Mouse (Mus musculus) neural tube, embryonic 12.5 days (tissue): ENCODE measurements around the gene Reps1. TPM values are rescaled to one million over a fixed set of nuclear protein-coding genes. Genes with fewer than 3 reads are reported as not detected.

Experiments
- ATAC-seq: fragments of 200-750 bp; cut with Nextera tagmentation; 2 replicates; pipeline ENCODE4 v1.8.0; 2017; ENCODE audit warnings: low read depth, mild to moderate bottlenecking, moderate TSS enrichment, moderate library complexity; ENCODE audit not compliant: low FRiP score
- H3K27ac ChIP-seq: fragments of 300-500 bp; sonication (generic); 2 replicates; pipeline ENCODE4 v1.5.1; 2016
- H3K27me3 ChIP-seq: fragments of 300-500 bp; sonication (generic); replicated peaks from 2 replicates; pipeline ENCODE4 v1.6.1; 2016; ENCODE audit warnings: mild to moderate bottlenecking
- H3K36me3 ChIP-seq: fragments of 300-500 bp; sonication (generic); 2 replicates; pipeline ENCODE4 v1.6.1; 2016; ENCODE audit warnings: mild to moderate bottlenecking
- H3K4me1 ChIP-seq: fragments of 300-500 bp; sonication (generic); 2 replicates; pipeline ENCODE4 v1.6.1; 2016
- H3K4me2 ChIP-seq: fragments of 300-500 bp; sonication (generic); replicated peaks from 2 replicates; pipeline ENCODE4 v1.6.1; 2016; ENCODE audit warnings: mild to moderate bottlenecking
- H3K4me3 ChIP-seq: fragments of 300-500 bp; sonication (generic); 2 replicates; pipeline ENCODE4 v1.5.1; 2016
- H3K9ac ChIP-seq: fragments of 300-500 bp; sonication (generic); 2 replicates; pipeline ENCODE4 v1.6.1; 2016; ENCODE audit warnings: mild to moderate bottlenecking
- H3K9me3 ChIP-seq: fragments of 300-500 bp; sonication (generic); 2 replicates; pipeline ENCODE4 v1.6.1; 2016; ENCODE audit warnings: mild to moderate bottlenecking
- whole genome bisulfite sequencing: fragments of 180-500 bp; shearing (Covaris S2); methylation state at CpG from one replicate; pipeline ENCODE4 v1.1.7; 2016; 5-methylcytosine and 5-hydroxymethylcytosine counted together
- polyA plus RNA-seq: library from polyadenylated mRNA; unstranded; fragments of >200 nt; fragmentation: Nextera tagmentation; extraction: Ambion mirVana; gene quantifications from 2 replicates; pipeline ENCODE4 v1.2.1, GENCODE M21; 2016

Gene Reps1
- polyA plus RNA-seq, 1 experiment from 2014 or later: 44.7 TPM

DNA sequence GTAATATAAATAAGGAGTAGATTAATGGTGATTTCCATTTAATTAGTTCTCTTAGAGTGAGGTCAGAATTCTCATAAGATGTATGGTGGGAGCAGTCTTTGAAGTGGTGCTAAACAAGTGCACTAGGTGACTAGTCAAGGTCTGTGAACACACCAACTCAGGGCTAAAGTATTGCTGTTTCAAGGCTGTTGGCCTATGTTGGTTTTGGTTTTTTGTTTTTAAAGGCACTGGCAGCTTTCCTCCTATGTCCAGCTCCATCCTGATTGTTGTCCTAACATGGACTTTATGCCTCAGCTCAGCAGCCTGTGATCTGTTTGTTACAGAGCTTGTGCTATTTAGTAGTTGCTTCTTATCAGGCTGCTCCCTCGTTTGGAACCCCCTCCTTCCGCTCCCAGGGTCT lies 13.2 kb downstream of the Reps1 start:
- ATAC-seq: no peak
- WGBS: 89% methylated on average over 2 of the region's 2 CpGs

DNA sequence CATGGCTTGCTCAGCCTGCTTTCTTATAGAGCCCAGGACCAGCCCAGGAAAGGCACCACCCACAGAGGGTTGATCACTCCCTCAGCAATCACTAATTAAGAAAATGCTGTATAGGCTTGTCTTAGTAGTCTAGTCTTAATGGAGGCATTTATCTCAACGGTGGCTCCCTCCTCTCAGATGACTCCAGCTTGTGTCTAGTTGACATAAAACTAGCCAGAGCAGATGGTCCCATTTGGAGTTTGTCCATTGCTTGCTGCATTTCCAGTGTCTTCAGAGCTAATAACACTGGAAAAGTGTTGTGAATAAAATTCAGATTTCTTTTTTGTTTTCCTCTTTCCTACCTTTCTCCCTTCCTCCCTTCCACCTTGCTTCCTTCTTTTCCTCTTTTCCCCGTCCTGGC lies 13.9 kb downstream of the Reps1 start:
- Histone ChIP-seq H3K27ac (no peak overlapping the region), H3K4me1 (peaks cover 4% of the 10 kb centered on the region)
- 79% methylated on average over 2 of the region's 2 CpGs for WGBS

More for the DNA sequence above, 13.2 kb downstream of the Reps1 start:
- H3K4me2 ChIP-seq: no peak overlapping the region
- H3K4me3 ChIP-seq: no peak overlapping the region
- H3K27me3 ChIP-seq: no peaks in the 10 kb centered on the region
- H3K9ac ChIP-seq: no peak overlapping the region
- no peaks in the 10 kb centered on the region for H3K36me3 ChIP-seq
- H3K9me3 ChIP-seq: no peaks in the 10 kb centered on the region
- H3K4me1 ChIP-seq: peaks cover 4% of the 10 kb centered on the region
- H3K27ac ChIP-seq: no peak overlapping the region

DNA sequence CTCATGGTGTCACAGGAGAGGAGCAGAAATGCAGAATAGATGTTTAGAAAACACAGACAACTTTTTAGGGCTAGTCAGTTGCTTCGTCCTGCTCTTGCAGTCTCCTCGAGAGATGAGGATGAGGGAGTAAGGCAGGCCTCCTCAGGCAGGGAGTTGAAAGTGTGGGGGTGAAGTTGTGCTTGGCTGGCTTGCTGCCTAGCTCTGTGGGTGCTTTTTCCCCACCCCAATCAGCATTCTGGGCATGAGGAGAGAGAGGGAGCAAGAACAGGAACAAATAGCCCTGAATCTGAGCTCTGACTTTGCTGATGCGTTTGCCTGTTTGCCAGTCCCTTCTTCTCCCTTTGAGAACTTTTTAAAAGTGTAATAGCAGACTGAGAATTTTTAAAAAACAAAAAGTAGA lies 14.5 kb downstream of the Reps1 start:
- Histone ChIP-seq H3K36me3 (no peaks in the 10 kb centered on the region), H3K9me3 (no peaks in the 10 kb centered on the region), H3K4me3 (no peak overlapping the region), H3K4me2 (no peak overlapping the region), H3K4me1 (peaks cover 4% of the 10 kb centered on the region), H3K27ac (no peak overlapping the region), H3K9ac (no peak overlapping the region), H3K27me3 (no peaks in the 10 kb centered on the region)
- WGBS: 90% methylated on average over 3 of the region's 3 CpGs
- no peak for ATAC-seq

More for the DNA sequence above, 13.9 kb downstream of the Reps1 start:
- no peak overlapping the region for H3K4me3 ChIP-seq
- no peaks in the 10 kb centered on the region for H3K36me3 ChIP-seq
- H3K9ac ChIP-seq: no peak overlapping the region
- no peaks in the 10 kb centered on the region for H3K9me3 ChIP-seq
- H3K4me2 ChIP-seq: no peak overlapping the region
- no peaks in the 10 kb centered on the region for H3K27me3 ChIP-seq
- ATAC-seq: no peak

DNA sequence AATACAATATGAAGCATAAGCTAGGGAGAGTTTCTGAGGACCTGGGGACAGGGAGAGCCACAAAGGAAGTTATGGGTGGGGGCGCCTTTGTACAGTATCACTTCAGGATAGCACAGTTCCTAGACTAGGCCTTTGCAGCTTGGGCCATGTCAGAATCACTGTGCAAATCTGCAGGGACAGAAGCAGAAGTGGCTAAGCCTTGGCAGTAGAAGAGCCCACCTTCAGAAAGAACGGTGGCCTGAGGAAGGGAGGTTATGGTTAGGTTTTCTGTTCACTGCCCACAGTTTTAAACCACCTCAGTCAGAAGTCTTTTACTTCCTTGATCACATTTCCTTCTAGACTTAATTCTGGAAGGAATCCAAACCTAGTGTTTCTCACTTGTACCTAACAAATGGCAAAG lies 15.0 kb downstream of the Reps1 start:
- Histone ChIP-seq H3K9me3 (no peaks in the 10 kb centered on the region), H3K27ac (no peak overlapping the region), H3K9ac (no peak overlapping the region), H3K4me3 (no peak overlapping the region), H3K36me3 (no peaks in the 10 kb centered on the region), H3K27me3 (no peaks in the 10 kb centered on the region), H3K4me2 (no peak overlapping the region), H3K4me1 (peaks cover 4% of the 10 kb centered on the region)
- ATAC-seq: no peak
- 88% methylated on average over 2 of the region's 2 CpGs for WGBS

DNA sequence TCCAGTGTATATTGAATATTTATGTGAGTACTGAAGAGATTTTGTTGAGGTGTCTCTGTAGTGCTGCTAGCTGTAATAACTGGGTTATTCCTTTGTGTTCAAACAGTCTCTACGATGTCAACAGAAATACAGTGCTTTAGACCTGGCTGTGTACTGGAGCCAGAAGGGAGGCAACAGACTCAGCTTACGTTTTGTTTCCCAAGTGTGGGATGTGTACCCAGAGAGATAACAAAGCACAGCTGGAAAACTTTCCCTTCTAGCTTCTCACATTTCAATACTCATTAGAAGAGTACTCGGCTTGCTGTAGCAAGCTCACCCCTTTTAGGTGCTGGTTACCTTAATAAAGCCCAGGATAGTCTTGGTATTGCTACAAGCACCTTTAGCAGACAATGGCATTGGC lies 17.2 kb downstream of the Reps1 start:
- Histone ChIP-seq H3K27ac (no peak overlapping the region), H3K4me3 (no peak overlapping the region), H3K9me3 (no peaks in the 10 kb centered on the region), H3K4me2 (no peak overlapping the region), H3K36me3 (no peaks in the 10 kb centered on the region), H3K4me1 (no peaks in the 10 kb centered on the region), H3K9ac (no peak overlapping the region), H3K27me3 (no peaks in the 10 kb centered on the region)
- 77% methylated on average over 3 of the region's 3 CpGs for WGBS
- ATAC-seq: no peak

DNA sequence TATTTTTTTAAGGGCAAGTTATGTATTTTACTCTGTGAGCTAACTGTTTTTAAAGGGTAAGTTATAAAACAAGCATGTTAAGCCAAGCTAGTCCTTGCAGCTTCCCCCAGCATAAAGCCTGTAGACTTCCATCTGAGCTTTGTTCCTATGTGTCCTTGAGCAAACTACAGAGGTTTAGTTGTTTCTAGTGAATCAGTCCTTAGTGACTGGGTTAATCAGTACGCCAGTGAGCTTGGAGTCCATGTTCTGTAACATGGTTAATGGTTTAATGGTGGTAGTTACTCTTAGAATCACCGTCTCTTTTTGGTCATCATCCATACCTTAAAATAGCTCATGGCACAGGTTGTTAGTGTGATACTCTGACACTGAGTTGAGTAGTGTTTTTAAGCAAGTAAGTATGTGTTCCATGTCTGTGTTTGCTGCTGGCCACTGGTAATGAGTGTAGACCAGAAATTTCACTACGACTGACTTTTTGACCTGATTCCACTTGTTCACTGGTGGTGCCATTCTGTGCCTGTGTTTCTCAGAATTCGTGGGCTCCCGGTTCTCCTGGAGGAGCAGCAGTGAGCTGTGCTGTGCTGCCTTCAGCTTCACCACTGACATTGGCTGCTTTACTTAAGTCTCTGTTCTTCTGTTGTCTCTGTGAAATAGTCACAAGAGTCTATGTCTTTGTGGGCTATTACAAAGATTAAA lies 18.9 kb downstream of the Reps1 start:
- H3K4me1 ChIP-seq: no peaks in the 10 kb centered on the region
- no peak overlapping the region for H3K4me3 ChIP-seq
- no peaks in the 10 kb centered on the region for H3K9me3 ChIP-seq
- no peak for ATAC-seq
- H3K4me2 ChIP-seq: no peak overlapping the region
- no peaks in the 10 kb centered on the region for H3K27me3 ChIP-seq
- no peaks in the 10 kb centered on the region for H3K36me3 ChIP-seq
- no peak overlapping the region for H3K27ac ChIP-seq
- WGBS: 85% methylated on average over 5 of the region's 5 CpGs
- no peak overlapping the region for H3K9ac ChIP-seq

DNA sequence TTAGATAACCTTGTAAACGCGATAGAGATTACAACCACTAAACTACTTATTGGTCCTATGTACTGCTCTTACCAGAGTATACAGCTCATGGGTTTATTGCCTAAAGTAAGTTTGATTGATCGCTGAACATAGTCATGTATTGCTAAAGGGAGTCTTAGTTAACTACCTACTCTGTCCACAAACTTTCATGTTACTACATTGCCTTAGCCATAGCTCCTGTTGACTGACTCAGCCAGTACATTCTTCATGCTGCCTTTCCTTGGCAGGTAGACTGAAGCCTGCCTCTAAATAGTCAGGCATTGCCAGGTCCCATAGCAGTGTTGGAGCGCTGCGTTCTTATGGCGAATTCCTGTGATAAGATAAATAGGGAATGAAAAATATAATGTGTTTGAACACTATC lies 20.2 kb downstream of the Reps1 start:
- Histone ChIP-seq H3K4me2 (no peak overlapping the region), H3K27me3 (no peaks in the 10 kb centered on the region), H3K9ac (no peak overlapping the region), H3K9me3 (no peaks in the 10 kb centered on the region), H3K4me1 (no peaks in the 10 kb centered on the region), H3K36me3 (no peaks in the 10 kb centered on the region), H3K4me3 (no peak overlapping the region), H3K27ac (no peak overlapping the region)
- WGBS: 96% methylated on average over 6 of the region's 6 CpGs
- no peak for ATAC-seq

DNA sequence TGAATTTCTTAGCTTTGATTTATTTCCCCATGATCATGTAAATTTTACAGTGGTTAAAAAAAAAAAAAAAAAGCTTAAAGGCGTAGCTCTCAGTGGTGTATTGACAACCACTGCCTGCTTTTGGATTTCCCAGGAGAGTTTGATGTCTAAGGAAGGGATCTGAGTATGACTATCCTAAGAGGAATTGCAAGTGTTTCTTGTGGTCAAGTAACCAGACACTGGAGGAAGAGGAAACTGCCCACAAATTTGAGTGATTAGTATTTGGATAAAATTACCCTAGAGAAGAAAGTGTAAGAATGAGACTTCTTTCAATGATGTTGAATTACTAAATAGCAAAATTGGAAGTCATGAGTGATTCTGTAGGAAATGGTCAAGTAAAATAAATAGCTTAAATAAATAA lies 25.9 kb downstream of the Reps1 start:
- no peaks in the 10 kb centered on the region for H3K4me1 ChIP-seq
- H3K36me3 ChIP-seq: no peaks in the 10 kb centered on the region
- no peak overlapping the region for H3K9ac ChIP-seq
- no peaks in the 10 kb centered on the region for H3K27me3 ChIP-seq
- 79% methylated on average over 1 of the region's 1 CpGs for WGBS
- no peak overlapping the region for H3K4me2 ChIP-seq
- H3K9me3 ChIP-seq: no peaks in the 10 kb centered on the region; the same call in 1 of the 2 replicates
- no peak for ATAC-seq
- H3K27ac ChIP-seq: no peak overlapping the region
- H3K4me3 ChIP-seq: no peak overlapping the region

DNA sequence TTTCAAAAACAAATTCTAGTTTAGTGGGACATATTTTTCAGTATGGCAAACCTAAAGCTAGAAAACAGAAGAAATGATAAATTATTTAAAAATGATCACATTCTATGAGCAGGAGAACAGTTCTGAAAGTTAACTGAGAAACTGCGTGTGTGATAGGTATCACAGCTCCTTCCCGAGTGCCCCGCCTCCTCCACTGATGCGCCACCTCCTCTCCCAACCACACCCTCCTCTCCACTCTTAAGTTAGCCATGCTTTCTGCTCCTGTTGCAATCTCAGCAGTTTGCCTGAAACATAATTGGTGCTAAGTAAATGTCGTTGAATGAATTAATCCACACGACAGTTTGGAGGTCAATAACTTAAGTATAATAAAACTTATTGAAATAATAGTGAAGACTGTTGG lies 27.1 kb downstream of the Reps1 start:
- Histone ChIP-seq H3K4me3 (no peak overlapping the region), H3K9me3 (no peaks in the 10 kb centered on the region; the same call in 1 of the 2 replicates), H3K27ac (no peak overlapping the region), H3K9ac (no peak overlapping the region), H3K4me1 (no peaks in the 10 kb centered on the region), H3K27me3 (no peaks in the 10 kb centered on the region), H3K4me2 (no peak overlapping the region), H3K36me3 (no peaks in the 10 kb centered on the region)
- WGBS: 97% methylated on average over 6 of the region's 6 CpGs
- ATAC-seq: no peak

DNA sequence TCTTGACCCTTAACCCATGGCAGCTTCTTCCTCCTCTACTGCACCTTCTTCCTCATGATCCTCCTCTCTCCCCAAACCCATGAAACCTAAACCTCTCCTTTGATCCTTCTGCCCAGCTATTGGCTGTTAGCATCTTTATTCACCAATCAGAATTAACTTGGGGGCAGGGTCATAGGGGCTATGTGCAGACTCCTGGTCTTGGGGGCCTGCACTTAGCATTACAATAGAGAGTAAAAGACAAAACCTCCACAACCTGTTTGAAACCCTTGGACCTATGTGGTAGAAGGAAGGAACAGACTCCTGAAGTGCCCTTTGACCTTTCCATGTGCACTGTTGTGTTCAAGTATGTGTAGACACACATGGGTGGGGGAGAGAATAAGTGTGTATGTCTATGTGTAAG lies 35.0 kb downstream of the Reps1 start:
- Histone ChIP-seq H3K4me3 (no peak overlapping the region), H3K27ac (no peak overlapping the region), H3K36me3 (peaks cover 37% of the 10 kb centered on the region), H3K9ac (no peak overlapping the region), H3K9me3 (no peaks in the 10 kb centered on the region; the same call in 1 of the 2 replicates), H3K27me3 (no peaks in the 10 kb centered on the region), H3K4me1 (no peaks in the 10 kb centered on the region), H3K4me2 (no peak overlapping the region)
- no peak for ATAC-seq

DNA sequence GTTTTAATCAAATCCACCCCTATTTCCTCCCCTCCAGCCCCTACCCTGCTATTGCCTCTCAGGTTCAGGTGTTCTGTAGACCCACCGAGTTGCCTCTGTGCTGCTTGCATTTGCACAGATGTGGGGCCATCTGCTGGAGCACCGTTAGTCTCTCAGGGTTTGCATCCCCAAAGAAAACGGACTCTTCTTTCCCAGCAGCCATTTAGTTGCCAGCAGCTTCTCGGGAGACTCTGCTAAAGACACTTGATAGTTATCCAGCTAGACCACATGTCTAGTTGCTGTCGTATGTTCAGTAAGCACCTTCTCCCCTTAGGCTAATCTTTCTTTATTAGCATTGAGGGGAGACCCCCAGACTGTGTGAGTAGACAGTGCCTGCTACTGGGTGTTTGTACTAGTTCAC lies 46.5 kb downstream of the Reps1 start:
- Histone ChIP-seq H3K4me3 (no peak overlapping the region), H3K4me1 (no peaks in the 10 kb centered on the region), H3K9me3 (no peaks in the 10 kb centered on the region), H3K9ac (no peak overlapping the region), H3K27ac (no peak overlapping the region), H3K27me3 (no peaks in the 10 kb centered on the region), H3K36me3 (peaks cover 21% of the 10 kb centered on the region), H3K4me2 (no peak overlapping the region)
- ATAC-seq: no peak
- WGBS: 74% methylated on average over 5 of the region's 5 CpGs

DNA sequence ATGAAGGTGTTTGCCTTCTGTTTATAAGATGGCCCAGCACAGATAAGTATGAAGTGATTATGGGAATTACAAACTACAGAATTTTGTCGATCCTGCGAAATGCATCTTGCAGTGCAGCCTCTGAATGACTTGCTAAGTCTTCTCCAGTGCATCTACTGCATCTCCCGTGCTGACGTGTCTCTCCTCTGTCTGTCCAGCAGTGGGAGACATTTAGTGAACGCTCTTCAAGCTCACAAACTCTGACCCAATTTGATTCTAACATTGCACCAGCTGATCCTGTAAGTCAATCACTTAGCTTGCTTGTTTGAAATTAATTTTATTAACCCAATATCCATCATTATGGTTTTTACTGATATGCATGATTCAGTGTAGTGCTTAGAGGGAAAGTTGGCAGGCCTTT lies 51.8 kb downstream of the Reps1 start:
- Histone ChIP-seq H3K9me3 (no peaks in the 10 kb centered on the region), H3K9ac (no peak overlapping the region), H3K4me2 (no peak overlapping the region), H3K4me1 (no peaks in the 10 kb centered on the region), H3K27ac (no peak overlapping the region), H3K27me3 (no peaks in the 10 kb centered on the region), H3K4me3 (no peak overlapping the region), H3K36me3 (peaks cover 17% of the 10 kb centered on the region)
- WGBS: 86% methylated on average over 5 of the region's 5 CpGs
- ATAC-seq: no peak

DNA sequence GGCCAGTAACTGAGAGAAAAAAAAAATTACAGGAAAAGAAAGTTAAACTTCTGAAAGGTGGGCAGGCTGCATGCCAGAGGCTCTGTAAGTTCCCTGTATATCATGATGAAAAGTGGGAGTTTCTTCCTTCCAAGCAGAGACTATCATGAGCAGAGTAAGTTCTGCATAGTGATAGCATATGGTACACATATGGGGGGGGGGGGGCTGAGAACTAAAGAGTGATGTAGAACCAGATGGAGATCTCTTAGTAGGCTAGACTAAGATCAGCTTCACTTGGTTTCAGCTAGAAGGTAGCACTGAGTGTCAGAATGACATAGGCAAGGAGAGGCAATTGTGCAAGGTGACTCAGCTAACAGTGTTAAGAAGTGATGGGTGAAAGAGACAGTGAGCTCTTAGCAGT lies 55.3 kb downstream of the Reps1 start:
- Histone ChIP-seq H3K9me3 (no peaks in the 10 kb centered on the region), H3K4me2 (no peak overlapping the region), H3K4me3 (no peak overlapping the region), H3K27me3 (no peaks in the 10 kb centered on the region), H3K9ac (no peak overlapping the region), H3K36me3 (peaks cover 12% of the 10 kb centered on the region), H3K27ac (no peak overlapping the region), H3K4me1 (no peaks in the 10 kb centered on the region)
- ATAC-seq: no peak
